Mouse (Mus musculus) spleen, postnatal 0 days (tissue): ENCODE results near the gene Olfr871. TPM values are rescaled to one million over a fixed set of nuclear protein-coding genes. Genes with fewer than 3 reads are reported as not detected.

ENCODE experiments used
- polyA plus RNA-seq: library from polyadenylated mRNA; unstranded; fragments of >200 nt; fragmentation: Nextera tagmentation; extraction: Ambion mirVana; gene quantifications from 2 replicates; pipeline ENCODE4 v1.2.1, GENCODE M21; 2015

Gene Olfr871
- polyA plus RNA-seq = not detected in 2 replicates

GRCm38 (mm10) chr9:20211907-20212306 lies at the start of gene Olfr871:
TSS of gene Olfr871 (plus strand) at chr9:20212207.

DNA sequence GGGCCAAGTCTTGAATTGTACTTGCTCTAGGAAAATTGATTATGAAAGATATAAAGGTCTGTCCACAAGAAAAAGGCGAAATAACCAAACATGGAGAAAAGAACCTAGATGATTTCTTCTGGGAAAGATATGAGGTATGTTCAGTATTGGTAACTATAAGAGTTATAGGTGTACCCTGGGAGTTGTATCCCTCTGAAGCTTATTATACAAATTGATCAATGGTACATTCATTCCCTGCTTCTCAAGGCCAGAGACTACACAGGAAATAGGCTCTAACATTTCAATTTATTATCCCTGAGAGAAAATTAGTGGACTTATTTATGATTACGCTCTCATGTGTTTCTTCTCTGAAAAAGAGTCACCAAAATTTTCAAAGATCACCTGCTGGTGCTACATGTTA lies 38.0 kb upstream of the Olfr871 start, which contains the start of gene Olfr870:
TSS of gene Olfr870 (minus strand) at position 101 of the 400 bp plus-strand sequence.

GRCm38 (mm10) chr9:20236819-20237218 lies 24.8 kb downstream of the Olfr871 start, which contains the start of gene Olfr872:
TSS of gene Olfr872 (plus strand) at chr9:20237119.

Other genes with a start within 250 kb of the Olfr871 start
- not detected in 2 replicates for gene Olfr866, start 184.2 kb upstream of the Olfr871 start, polyA plus RNA-seq
- not detected in 2 replicates for gene Olfr867, start 154.6 kb upstream of the Olfr871 start, polyA plus RNA-seq
- gene Olfr868, start 113.6 kb upstream of the Olfr871 start, polyA plus RNA-seq = not detected in 2 replicates
- not detected in 2 replicates for gene Olfr869, start 83.2 kb upstream of the Olfr871 start, polyA plus RNA-seq
- not detected in 2 replicates for gene Olfr870, start 38.1 kb upstream of the Olfr871 start, polyA plus RNA-seq
- not detected in 2 replicates for gene Olfr872, start 24.9 kb downstream of the Olfr871 start, polyA plus RNA-seq
- gene Olfr39, start 70.1 kb downstream of the Olfr871 start, polyA plus RNA-seq = not detected in 2 replicates
- not detected in 2 replicates for gene Olfr873, start 86.3 kb downstream of the Olfr871 start, polyA plus RNA-seq
- gene Olfr18, start 123.9 kb downstream of the Olfr871 start, polyA plus RNA-seq = 0.04 TPM in 1 of 2 replicates, not detected in the other
- gene Zfp560, start 173.0 kb downstream of the Olfr871 start, polyA plus RNA-seq = 25.5 and 28.8 TPM in 2 replicates
- gene Zfp26, start 248.0 kb downstream of the Olfr871 start, polyA plus RNA-seq = 5.4 and 6.0 TPM in 2 replicates